Mouse (Mus musculus) small intestine, adult 2 months (tissue): ENCODE results near the gene Cic.

Source experiments
- CTCF ChIP-seq: fragments of 200-500 bp; IDR thresholded peaks from 2 replicates; pipeline ENCODE4 v1.5.1; 2012; ENCODE audit warnings: low read depth, mild to moderate bottlenecking, control low read depth, inconsistent platforms, low read length, moderate library complexity, mixed read lengths; ENCODE audit not compliant: insufficient replicate concordance, insufficient read length; ENCODE audit errors: extremely low read depth
- POLR2A ChIP-seq: fragments of 200-500 bp; IDR thresholded peaks from 2 replicates; pipeline ENCODE4 v1.6.1; 2012; ENCODE audit warnings: low read depth, mild to moderate bottlenecking, control low read depth, inconsistent platforms, low read length, moderate library complexity

- TF ChIP-seq POLR2A (no peak), CTCF (no peak)
Observed at GRCm38 (mm10) chr7:25248018-25248647, 19.4 kb upstream of the Cic start.
